Mouse (Mus musculus) heart, postnatal 14 days (tissue): ENCODE data around the gene Slc39a7. TPM values are rescaled to one million over a fixed set of nuclear protein-coding genes. Genes with fewer than 3 reads are reported as not detected.

Experiments used
- microRNA-seq, 2 experiments: library from miRNA; unstranded; fragments of <30 nt; microRNA quantifications; one replicate each; pipeline ENCODE4 v1.2.0; 2021 to 2022
- total RNA-seq, 2 experiments: library from RNA; stranded (reverse); gene quantifications; 2 replicates each; pipeline ENCODE4 v1.2.3; 2021

Slc39a7 gene
- total RNA-seq, 2 experiments from 2014 or later, result 63.2 to 63.3 TPM

Small RNAs within 50 kb of the gene (microRNA-seq; reads per million reads assigned to microRNA genes)
- gene Mir219a-1 (0 reads per million in 2 experiments), gene Mir219c (0 reads per million in 2 experiments)

Other genes with a start within 250 kb of the Slc39a7 start
- 10 to 100 TPM; 20.5 to 31.6 TPM for gene Angptl4, start 249.9 kb downstream of the Slc39a7 start, total RNA-seq
- gene Kank3, start 221.2 kb downstream of the Slc39a7 start, total RNA-seq, result 100 to 1,000 TPM in 1 of 2 experiments, 10 to 100 TPM in 1; 96.9 to 104 TPM
- gene Rps28, start 207.1 kb downstream of the Slc39a7 start, total RNA-seq, result 100 to 1,000 TPM; 736 to 815 TPM
- gene Ndufa7, start 207.1 kb downstream of the Slc39a7 start, total RNA-seq, result 100 to 1,000 TPM; 544 to 555 TPM
- gene Cd320, start 188.6 kb downstream of the Slc39a7 start, total RNA-seq, result 10 to 100 TPM; 25.0 to 26.6 TPM
- not detected for gene Gm7029, start 157.8 kb downstream of the Slc39a7 start, total RNA-seq
- gene Kifc1, start 141.0 kb downstream of the Slc39a7 start, total RNA-seq, result 1 to 10 TPM; 4.1 to 5.8 TPM
- not detected for gene Platr17, start 126.5 kb downstream of the Slc39a7 start, total RNA-seq
- gene Daxx, start 122.3 kb downstream of the Slc39a7 start, total RNA-seq, result 10 to 100 TPM; 11.3 to 13.7 TPM
- 100 to 1,000 TPM in 1 of 2 experiments, 10 to 100 TPM in 1; 92.8 to 100 TPM for gene Tapbp, start 115.8 kb downstream of the Slc39a7 start, total RNA-seq
- gene Zbtb22, start 115.8 kb downstream of the Slc39a7 start, total RNA-seq, result 10 to 100 TPM; 16.8 to 20.3 TPM
- 10 to 100 TPM; 54.7 to 58.6 TPM for gene Rgl2, start 102.1 kb downstream of the Slc39a7 start, total RNA-seq
- 10 to 100 TPM; 62.7 to 73.7 TPM for gene Pfdn6, start 91.3 kb downstream of the Slc39a7 start, total RNA-seq
- gene Wdr46, start 91.0 kb downstream of the Slc39a7 start, total RNA-seq, result 10 to 100 TPM; 10.4 to 11.5 TPM
- 1 to 10 TPM; 2.2 to 2.9 TPM for gene B3galt4, start 80.2 kb downstream of the Slc39a7 start, total RNA-seq
- 10 to 100 TPM; 35.0 to 37.8 TPM for gene Vps52, start 75.9 kb downstream of the Slc39a7 start, total RNA-seq
- 100 to 1,000 TPM; 417 to 479 TPM for gene Rps18, start 75.7 kb downstream of the Slc39a7 start, total RNA-seq
- gene H2-K1, start 31.3 kb downstream of the Slc39a7 start, total RNA-seq, result 10 to 100 TPM; 56.5 to 61.2 TPM
- 10 to 100 TPM; 12.2 to 14.6 TPM for gene Ring1, start 7.0 kb downstream of the Slc39a7 start, total RNA-seq
- 10 to 100 TPM; 80.6 to 88.2 TPM for gene H2-Ke6, start 3.6 kb downstream of the Slc39a7 start, total RNA-seq
- gene Rxrb, start 130 bp upstream of the Slc39a7 start, total RNA-seq, result 10 to 100 TPM; 41.9 to 44.7 TPM
- 1 to 10 TPM; 1.5 to 2.7 TPM for gene Col11a2, start 7.8 kb upstream of the Slc39a7 start, total RNA-seq
- under 1 TPM; 0.33 to 0.54 TPM for gene H2-Oa, start 60.7 kb upstream of the Slc39a7 start, total RNA-seq
- gene H2-DMa, start 87.9 kb upstream of the Slc39a7 start, total RNA-seq, result 1 to 10 TPM; 3.5 to 4.0 TPM
- 10 to 100 TPM; 93.2 to 99.4 TPM for gene Brd2, start 91.0 kb upstream of the Slc39a7 start, total RNA-seq
- 1 to 10 TPM in 1 of 2 experiments, under 1 TPM in 1; 0.96 to 1.6 TPM for gene H2-DMb2, start 111.6 kb upstream of the Slc39a7 start, total RNA-seq
- 1 to 10 TPM; 1.4 to 1.8 TPM for gene H2-DMb1, start 121.4 kb upstream of the Slc39a7 start, total RNA-seq
- gene Tap1, start 155.9 kb upstream of the Slc39a7 start, total RNA-seq, result 1 to 10 TPM; 5.4 to 5.5 TPM
- gene Psmb9, start 156.1 kb upstream of the Slc39a7 start, total RNA-seq, result 1 to 10 TPM; 6.5 to 7.2 TPM
- 10 to 100 TPM in 1 of 2 experiments, 1 to 10 TPM in 1; 8.9 to 13.0 TPM for gene Psmb8, start 166.0 kb upstream of the Slc39a7 start, total RNA-seq
- 10 to 100 TPM; 18.9 to 20.7 TPM for gene Tap2, start 171.8 kb upstream of the Slc39a7 start, total RNA-seq
- gene H2-Ob, start 207.2 kb upstream of the Slc39a7 start, total RNA-seq, result under 1 TPM; 0.88 TPM
- 10 to 100 TPM in 1 of 2 experiments, 1 to 10 TPM in 1; 6.6 to 12.7 TPM for gene H2-Ab1, start 226.0 kb upstream of the Slc39a7 start, total RNA-seq